Mouse (Mus musculus): ENCODE measurements around the gene Sox6. TPM values are rescaled to one million over a fixed set of nuclear protein-coding genes. Genes with fewer than 3 reads are reported as not detected.

The Sox6 gene
- polyA plus RNA-seq, 1 experiment: 6.0 TPM

DNA sequence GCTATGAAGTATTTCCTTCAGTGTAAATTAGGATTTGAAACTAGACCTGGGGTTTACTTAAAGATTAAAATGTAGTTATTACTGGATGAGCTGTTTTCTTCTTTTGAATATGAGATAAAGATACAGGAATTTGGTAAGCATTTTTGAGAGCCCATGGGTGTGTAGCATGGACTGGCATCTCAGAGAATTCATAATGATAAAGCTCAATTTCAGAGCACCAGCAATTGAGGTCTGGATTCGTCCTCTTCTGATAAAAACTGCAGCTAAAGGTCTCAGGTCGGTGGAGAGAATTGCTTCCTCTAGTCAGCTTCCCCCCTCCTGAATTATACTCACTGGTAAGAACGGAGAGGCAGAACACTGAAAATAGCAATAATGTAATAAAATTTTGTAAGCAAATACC is 86.4 kb downstream of the Sox6 start:
- no peaks in the 10 kb centered on the region for H3K36me3 ChIP-seq (ENCODE audit: control insufficient read depth, insufficient read depth, low read length)
- no peaks in the 10 kb centered on the region for H3K4me1 ChIP-seq (ENCODE audit: control insufficient read depth, insufficient read depth, insufficient read length)
- H3K27me3 ChIP-seq (ENCODE audit: control insufficient read depth, insufficient read depth, low read length): no peaks in the 10 kb centered on the region
- H3K27ac ChIP-seq (ENCODE audit: insufficient read depth, low read length): no peak overlapping the region
- H3K4me3 ChIP-seq (ENCODE audit: extremely low read depth, insufficient read depth, insufficient read length): no peak overlapping the region
- WGBS: 49% methylated on average over 3 of the region's 3 CpGs
- no peak for TF ChIP-seq CTCF (IDR thresholded peaks at IDR 0.05; ENCODE audit: extremely low read depth, insufficient read depth, insufficient read length, insufficient replicate concordance)
- no peak for TF ChIP-seq POLR2A (IDR thresholded peaks at IDR 0.05; ENCODE audit: low read depth, low read length)
- DNase-seq (ENCODE audit: low read depth in 1 of 2, low spot score in 2 of 2): no peak

DNA sequence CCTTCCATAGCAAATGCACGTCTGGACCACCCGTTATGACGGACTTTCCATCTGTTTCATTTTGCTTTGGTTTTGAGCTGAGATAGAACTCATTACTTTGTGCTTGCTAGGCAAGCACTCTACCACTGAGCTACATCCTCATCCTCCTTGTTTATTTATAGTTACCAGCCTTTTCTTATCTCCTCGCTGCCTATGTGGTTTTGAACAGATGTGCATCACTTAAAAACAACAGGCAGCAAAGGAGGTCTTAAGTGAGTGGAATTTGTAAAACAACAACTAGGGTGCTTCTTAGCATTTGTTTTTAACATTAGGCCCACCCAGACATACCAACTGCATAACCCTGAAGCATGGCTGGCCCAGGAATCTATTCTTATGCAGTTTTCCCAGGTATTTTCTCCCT is 86.9 kb downstream of the Sox6 start:
- TF ChIP-seq CTCF (IDR thresholded peaks at IDR 0.05; ENCODE audit: extremely low read depth, insufficient read depth, insufficient read length, insufficient replicate concordance): no peak
- no peak for TF ChIP-seq POLR2A (IDR thresholded peaks at IDR 0.05; ENCODE audit: low read depth, low read length)
- no peaks in the 10 kb centered on the region for H3K4me1 ChIP-seq (ENCODE audit: control insufficient read depth, insufficient read depth, insufficient read length)
- H3K4me3 ChIP-seq (ENCODE audit: extremely low read depth, insufficient read depth, insufficient read length): no peak overlapping the region
- no peaks in the 10 kb centered on the region for H3K36me3 ChIP-seq (ENCODE audit: control insufficient read depth, insufficient read depth, low read length)
- no peaks in the 10 kb centered on the region for H3K27me3 ChIP-seq (ENCODE audit: control insufficient read depth, insufficient read depth, low read length)
- WGBS: 73% methylated on average over 4 of the region's 4 CpGs
- DNase-seq (ENCODE audit: low read depth in 1 of 2, low spot score in 2 of 2): no peak
- H3K27ac ChIP-seq (ENCODE audit: insufficient read depth, low read length): no peak overlapping the region

DNA sequence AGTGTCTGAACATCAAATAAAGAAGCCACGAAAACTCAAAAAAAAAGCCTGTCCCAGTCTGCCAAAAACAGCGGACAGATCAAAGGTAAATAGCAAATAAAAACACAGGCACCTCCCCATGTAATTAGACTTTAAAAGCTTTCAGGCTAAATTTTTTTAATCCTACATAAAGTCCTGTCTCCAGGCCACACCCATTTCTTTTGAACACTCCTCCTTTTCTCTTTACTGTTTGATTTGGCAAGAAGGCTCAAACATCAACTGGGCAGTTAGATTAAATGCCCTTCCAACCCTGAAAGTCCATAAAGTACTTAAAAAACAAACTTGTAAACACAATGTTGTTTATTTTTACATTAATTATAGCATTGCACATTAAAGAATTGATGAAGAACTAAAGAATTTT is 90.7 kb downstream of the Sox6 start:
- Histone ChIP-seq H3K27me3 (ENCODE audit: control insufficient read depth, insufficient read depth, low read length) (no peaks in the 10 kb centered on the region), H3K27ac (ENCODE audit: insufficient read depth, low read length) (no peak overlapping the region)
- WGBS: 80% methylated on average over 2 of the region's 2 CpGs

DNA sequence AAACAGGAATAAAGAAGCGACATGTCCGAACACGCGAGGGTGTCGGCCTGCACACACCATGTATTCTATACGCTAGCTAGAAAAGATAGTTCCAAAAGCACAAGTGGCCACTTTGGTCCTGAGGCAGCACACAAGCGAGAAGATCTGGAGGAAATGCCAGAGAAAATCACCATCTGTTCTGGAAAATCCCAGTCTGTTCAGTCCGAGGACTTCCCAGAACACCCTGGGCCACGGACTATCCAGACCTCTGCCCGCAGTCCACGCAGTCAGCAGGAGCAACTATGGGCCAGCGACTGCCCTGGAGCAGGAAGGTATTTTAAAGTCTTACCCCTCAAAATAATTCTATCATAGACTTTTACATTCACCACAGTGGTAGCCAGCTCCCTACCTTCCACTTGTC is 92.0 kb downstream of the Sox6 start:
- H3K4me3 ChIP-seq (ENCODE audit: extremely low read depth, insufficient read depth, insufficient read length): no peak overlapping the region
- no peaks in the 10 kb centered on the region for H3K27me3 ChIP-seq (ENCODE audit: control insufficient read depth, insufficient read depth, low read length)
- H3K4me1 ChIP-seq (ENCODE audit: control insufficient read depth, insufficient read depth, insufficient read length): no peaks in the 10 kb centered on the region
- H3K36me3 ChIP-seq (ENCODE audit: control insufficient read depth, insufficient read depth, low read length): no peaks in the 10 kb centered on the region
- no peak for DNase-seq (ENCODE audit: low read depth in 1 of 2, low spot score in 2 of 2)
- H3K27ac ChIP-seq (ENCODE audit: insufficient read depth, low read length): no peak overlapping the region
- WGBS: 96% methylated on average over 12 of the region's 12 CpGs
- no peak for TF ChIP-seq CTCF (IDR thresholded peaks at IDR 0.05; ENCODE audit: extremely low read depth, insufficient read depth, insufficient read length, insufficient replicate concordance)

More for the DNA sequence above, 90.7 kb downstream of the Sox6 start:
- H3K36me3 ChIP-seq (ENCODE audit: control insufficient read depth, insufficient read depth, low read length): no peaks in the 10 kb centered on the region
- H3K4me1 ChIP-seq (ENCODE audit: control insufficient read depth, insufficient read depth, insufficient read length): no peaks in the 10 kb centered on the region
- TF ChIP-seq CTCF (IDR thresholded peaks at IDR 0.05; ENCODE audit: extremely low read depth, insufficient read depth, insufficient read length, insufficient replicate concordance) (no peak), POLR2A (IDR thresholded peaks at IDR 0.05; ENCODE audit: low read depth, low read length) (no peak)
- no peak for DNase-seq (ENCODE audit: low read depth in 1 of 2, low spot score in 2 of 2)
- no peak overlapping the region for H3K4me3 ChIP-seq (ENCODE audit: extremely low read depth, insufficient read depth, insufficient read length)

DNA sequence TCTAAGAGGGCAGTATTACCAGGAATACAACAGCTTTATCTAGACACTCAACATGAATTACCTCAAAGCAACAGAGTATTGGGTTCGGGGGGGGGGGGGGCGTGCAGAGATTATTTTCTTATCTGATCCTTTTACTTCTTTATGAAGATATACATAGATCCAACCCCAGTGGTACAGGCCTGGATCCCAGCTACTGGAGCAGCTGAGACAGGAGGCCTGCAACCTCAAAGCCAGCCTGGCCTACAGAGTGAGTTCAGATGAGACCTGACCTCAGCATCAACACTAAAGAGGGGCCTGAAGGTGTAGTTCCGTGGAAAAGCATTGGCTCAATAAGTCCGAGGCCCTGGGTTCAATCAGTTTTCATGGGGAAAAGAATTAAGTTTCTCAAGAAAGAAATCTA is 93.1 kb downstream of the Sox6 start:
- TF ChIP-seq CTCF (IDR thresholded peaks at IDR 0.05; ENCODE audit: extremely low read depth, insufficient read depth, insufficient read length, insufficient replicate concordance): no peak
- TF ChIP-seq POLR2A (IDR thresholded peaks at IDR 0.05; ENCODE audit: low read depth, low read length): no peak
- 91% methylated on average over 4 of the region's 4 CpGs for WGBS

GRCm38 (mm10) chr7:115944250-115944649 is 94.3 kb downstream of the Sox6 start:
- H3K4me3 ChIP-seq (ENCODE audit: extremely low read depth, insufficient read depth, insufficient read length): no peak overlapping the region
- H3K27me3 ChIP-seq (ENCODE audit: control insufficient read depth, insufficient read depth, low read length): no peaks in the 10 kb centered on the region
- TF ChIP-seq POLR2A (IDR thresholded peaks at IDR 0.05; ENCODE audit: low read depth, low read length): no peak
- TF ChIP-seq CTCF (IDR thresholded peaks at IDR 0.05; ENCODE audit: extremely low read depth, insufficient read depth, insufficient read length, insufficient replicate concordance): no peak
- no peaks in the 10 kb centered on the region for H3K36me3 ChIP-seq (ENCODE audit: control insufficient read depth, insufficient read depth, low read length)
- DNase-seq (ENCODE audit: low read depth in 1 of 2, low spot score in 2 of 2): no peak
- H3K27ac ChIP-seq (ENCODE audit: insufficient read depth, low read length): no peak overlapping the region
- 84% methylated on average over 5 of the region's 5 CpGs for WGBS
- H3K4me1 ChIP-seq (ENCODE audit: control insufficient read depth, insufficient read depth, insufficient read length): no peaks in the 10 kb centered on the region

More for the DNA sequence above, 93.1 kb downstream of the Sox6 start:
- Histone ChIP-seq H3K27me3 (ENCODE audit: control insufficient read depth, insufficient read depth, low read length) (no peaks in the 10 kb centered on the region), H3K36me3 (ENCODE audit: control insufficient read depth, insufficient read depth, low read length) (no peaks in the 10 kb centered on the region), H3K27ac (ENCODE audit: insufficient read depth, low read length) (no peak overlapping the region), H3K4me1 (ENCODE audit: control insufficient read depth, insufficient read depth, insufficient read length) (no peaks in the 10 kb centered on the region), H3K4me3 (ENCODE audit: extremely low read depth, insufficient read depth, insufficient read length) (no peak overlapping the region)
- DNase-seq (ENCODE audit: low read depth in 1 of 2, low spot score in 2 of 2): no peak

DNA sequence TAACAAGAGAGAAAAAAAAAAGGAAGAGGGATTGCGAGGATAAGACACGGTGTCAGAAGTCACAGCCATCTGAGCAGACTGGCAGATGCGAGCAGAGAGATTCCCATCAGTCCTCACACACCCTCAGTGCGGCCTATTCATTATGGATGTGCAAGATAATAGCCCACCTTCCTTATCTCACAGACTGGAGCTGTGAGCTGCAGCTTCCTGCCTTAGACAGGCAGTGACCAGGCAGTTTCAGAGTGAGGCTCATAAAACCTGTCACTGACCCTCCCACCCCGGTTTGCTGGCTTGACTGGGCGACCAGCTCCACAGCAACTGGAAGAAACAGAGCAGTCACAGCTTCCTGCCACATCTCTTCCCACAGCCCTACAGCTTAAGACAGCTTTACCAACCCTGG is 96.8 kb downstream of the Sox6 start:
- Histone ChIP-seq H3K27me3 (ENCODE audit: control insufficient read depth, insufficient read depth, low read length) (no peaks in the 10 kb centered on the region), H3K36me3 (ENCODE audit: control insufficient read depth, insufficient read depth, low read length) (no peaks in the 10 kb centered on the region), H3K4me1 (ENCODE audit: control insufficient read depth, insufficient read depth, insufficient read length) (no peaks in the 10 kb centered on the region), H3K4me3 (ENCODE audit: extremely low read depth, insufficient read depth, insufficient read length) (no peak overlapping the region), H3K27ac (ENCODE audit: insufficient read depth, low read length) (no peak overlapping the region)
- no peak for DNase-seq (ENCODE audit: low read depth in 1 of 2, low spot score in 2 of 2)
- whole genome bisulfite sequencing: 32% methylated on average over 6 of the region's 6 CpGs
- TF ChIP-seq CTCF (IDR thresholded peaks at IDR 0.05; ENCODE audit: extremely low read depth, insufficient read depth, insufficient read length, insufficient replicate concordance): no peak
- TF ChIP-seq POLR2A (IDR thresholded peaks at IDR 0.05; ENCODE audit: low read depth, low read length): no peak
